Mouse (Mus musculus): ENCODE measurements around the gene Eif4e3.

The Eif4e3 gene

DNA sequence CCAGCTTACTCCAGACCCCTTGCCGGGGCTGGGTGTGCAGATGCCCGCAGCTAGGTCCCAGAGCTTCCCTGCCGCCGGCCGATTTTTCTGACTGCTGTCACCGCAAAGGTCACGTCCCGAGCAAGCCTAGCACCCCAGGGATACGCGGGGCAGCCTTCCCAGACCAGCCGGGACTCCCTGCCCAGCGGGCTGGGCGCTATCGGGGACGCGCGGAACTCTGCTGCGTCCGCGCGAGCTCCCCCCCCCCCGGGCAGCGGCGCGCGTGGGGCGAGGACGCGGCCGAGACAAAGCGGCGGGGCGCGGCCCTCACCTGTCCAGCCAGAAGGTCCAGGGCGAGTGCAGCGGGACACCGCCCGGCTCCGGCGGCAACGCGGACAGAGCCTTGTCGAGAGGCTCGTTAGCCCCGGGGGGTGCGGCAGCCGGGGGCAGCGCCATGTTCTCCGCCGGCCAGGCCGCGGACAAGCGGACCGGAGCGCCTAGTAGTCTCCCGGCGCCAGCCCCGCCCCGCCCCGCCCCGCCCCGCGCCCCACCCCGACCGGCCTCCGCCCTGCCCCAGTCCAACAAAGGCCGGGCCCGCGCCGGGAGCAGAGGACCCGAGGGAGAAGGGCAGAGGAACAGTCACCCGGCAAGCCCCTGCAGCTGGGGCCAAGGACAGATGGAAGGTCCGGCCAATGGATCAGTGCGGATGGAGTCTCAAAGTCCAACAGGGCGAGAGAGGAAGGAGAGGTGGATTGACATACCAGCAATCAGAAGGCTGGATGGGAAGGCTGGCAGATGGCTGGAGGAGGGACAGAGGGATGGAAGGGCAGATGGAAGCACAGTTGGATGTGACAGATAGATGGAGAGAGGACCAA lies at the start of gene Eif4e3, which contains the start of gene Gm20696:
Gene Eif4e3, minus strand, starts transcription at position 454 of the 854 bp plus-strand sequence.
Gene Gm20696, minus strand, starts transcription at position 480 of the 854 bp plus-strand sequence.
- DNase-seq: peak; percentile 87

- DNase-seq: no peak
Measured at GRCm38 (mm10) chr6:99715913-99716312, 49.3 kb upstream of the Eif4e3 start.

DNA sequence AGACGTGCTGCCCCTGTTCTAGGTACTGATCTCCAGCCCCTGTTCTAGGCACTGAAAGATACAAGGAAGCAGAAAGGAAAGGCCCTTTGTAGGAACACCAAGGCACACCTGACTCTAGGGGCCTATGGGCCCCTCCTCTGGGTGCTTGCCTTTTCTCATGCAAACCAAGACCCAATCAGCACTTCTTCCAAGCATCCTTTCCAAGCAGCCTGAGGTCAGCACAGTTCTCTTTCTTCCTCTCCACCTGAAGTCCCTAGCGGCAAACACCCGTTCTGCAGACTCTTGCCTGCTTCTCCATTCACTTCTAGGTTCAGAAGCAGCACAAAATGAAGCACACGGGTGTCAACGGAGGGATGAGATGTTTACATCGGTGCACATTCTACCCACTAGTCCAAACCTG lies 48.6 kb upstream of the Eif4e3 start:
- no peak for DNase-seq

DNA sequence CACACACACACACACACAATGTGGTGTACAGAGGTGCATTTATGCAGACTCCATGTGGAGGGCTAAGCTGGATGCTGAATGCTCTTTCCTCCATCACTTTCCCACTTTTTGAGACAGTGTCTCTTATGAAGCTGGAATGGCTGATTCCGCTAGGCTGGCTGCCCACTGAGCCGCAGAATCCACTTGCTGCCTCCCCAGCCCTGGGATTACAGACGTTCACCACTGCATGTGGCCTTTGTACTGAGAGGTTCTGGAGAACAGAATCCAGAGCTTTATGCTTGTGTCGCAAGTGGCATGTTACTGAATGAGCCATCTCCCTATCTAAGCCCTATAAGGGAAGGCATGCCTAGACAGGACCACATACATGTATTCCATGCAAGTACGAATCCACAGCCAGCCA lies 46.7 kb upstream of the Eif4e3 start:
- DNase-seq: no peak

DNA sequence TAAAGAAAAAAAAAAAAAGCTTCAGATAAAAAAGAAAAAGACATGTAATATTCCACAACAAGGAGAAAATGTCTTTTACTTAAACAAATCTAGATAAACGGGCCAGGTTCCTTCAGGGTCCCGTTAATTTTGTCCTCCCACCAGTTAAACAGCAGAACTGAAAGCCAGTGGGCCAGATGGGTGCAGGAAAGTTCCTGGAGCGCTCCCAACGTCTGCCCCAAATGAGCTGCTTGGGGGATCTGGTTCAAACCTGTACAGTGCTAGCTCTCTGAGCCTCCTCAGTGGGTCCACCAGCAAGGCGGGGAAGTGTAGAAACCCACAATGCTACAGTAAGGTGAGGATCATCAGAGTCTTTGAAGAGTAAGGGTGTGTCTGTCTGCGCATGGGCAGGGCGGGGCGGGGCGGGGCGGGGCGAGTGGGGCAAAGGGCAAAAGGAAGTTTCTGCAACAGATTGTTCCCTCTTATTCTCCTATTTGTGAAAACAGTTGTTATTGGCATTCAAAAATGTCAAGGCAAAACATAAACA lies 45.1 kb upstream of the Eif4e3 start:
- no peak for DNase-seq

DNA sequence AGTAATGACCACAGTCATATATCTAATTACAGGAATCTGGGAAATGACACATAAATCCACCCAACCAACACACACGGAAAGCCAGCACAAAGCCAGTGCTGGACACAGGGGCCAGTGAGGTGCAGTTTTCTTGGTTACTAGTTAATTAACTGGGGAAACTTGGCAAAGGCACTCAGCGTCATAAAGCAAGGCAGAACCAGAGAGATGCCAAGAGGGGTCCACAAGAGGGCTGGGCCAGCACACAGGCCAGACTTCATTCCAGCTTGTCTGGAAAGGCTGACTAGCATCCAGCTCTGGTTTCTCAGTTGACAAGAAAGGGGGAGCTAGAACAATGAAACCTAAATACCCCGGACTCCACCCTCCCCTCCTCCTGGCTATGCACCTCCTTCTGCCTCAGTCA lies 33.9 kb upstream of the Eif4e3 start:
- no peak for DNase-seq

DNA sequence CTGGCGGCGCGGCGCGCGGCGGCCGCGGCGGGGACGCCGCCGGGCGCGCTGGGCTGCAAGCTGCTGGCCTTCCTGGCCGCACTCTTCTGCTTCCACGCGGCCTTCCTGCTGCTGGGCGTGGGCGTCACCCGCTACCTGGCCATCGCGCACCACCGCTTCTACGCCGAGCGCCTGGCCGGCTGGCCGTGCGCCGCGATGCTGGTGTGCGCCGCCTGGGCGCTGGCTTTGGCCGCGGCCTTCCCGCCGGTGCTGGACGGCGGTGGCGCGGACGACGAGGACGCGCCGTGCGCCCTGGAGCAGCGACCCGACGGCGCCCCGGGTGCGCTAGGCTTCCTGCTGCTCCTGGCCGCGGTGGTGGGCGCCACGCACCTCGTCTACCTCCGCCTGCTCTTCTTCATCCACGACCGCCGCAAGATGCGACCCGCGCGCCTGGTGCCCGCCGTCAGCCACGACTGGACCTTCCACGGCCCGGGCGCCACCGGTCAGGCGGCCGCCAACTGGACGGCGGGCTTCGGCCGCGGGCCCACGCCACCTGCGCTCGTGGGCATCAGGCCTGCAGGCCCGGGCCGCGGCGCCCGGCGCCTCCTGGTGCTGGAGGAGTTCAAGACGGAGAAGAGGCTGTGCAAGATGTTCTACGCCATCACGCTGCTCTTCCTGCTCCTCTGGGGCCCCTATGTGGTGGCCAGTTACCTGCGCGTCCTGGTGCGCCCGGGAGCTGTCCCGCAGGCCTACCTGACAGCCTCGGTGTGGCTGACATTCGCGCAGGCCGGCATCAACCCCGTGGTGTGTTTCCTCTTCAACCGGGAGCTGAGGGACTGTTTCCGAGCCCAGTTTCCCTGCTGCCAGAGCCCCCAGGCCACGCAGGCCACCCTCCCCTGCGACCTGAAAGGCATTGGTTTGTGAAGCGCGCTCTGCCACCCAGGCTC lies 26.6 kb upstream of the Eif4e3 start:
- peak; percentile 50 for DNase-seq

DNA sequence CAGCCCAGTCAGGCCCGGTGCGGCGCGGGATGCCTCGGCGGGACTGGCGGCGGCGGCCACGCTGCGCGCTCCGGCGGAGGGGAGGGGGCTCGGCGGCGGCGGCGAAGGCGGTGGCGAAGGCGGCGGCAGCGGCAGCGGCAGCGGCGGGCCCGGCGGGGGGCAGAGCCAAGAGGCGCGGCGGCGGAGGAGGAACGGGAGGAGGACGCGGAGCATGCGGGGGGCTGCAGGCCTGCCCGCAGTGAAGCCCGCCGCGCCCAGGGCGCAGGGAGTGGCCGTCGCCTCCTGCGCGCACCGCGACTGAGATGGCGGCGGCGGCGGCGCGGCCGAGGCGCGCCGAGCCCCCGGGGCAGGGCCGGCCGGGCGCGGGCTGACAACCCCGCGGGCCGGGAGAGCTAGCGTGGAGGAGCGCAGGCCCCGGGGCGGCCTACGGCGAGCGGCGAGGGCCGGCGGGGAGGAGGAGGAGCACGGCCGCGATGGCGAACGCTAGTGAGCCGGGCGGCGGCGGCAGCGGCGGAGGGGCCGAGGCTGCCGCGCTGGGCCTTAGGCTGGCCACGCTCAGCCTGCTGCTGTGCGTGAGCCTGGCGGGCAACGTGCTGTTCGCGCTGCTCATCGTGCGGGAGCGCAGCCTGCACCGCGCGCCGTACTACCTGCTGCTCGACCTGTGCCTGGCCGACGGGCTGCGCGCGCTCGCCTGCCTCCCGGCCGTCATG lies 25.8 kb upstream of the Eif4e3 start, which contains the start of gene Gpr27:
Gene Gpr27, plus strand, starts transcription at position 474 of the 710 bp plus-strand sequence.
- DNase-seq: peak; percentile 49

GRCm38 (mm10) chr6:99691666-99692205 lies 25.2 kb upstream of the Eif4e3 start:
- no peak for DNase-seq

- no peak for DNase-seq
Measured at GRCm38 (mm10) chr6:99688513-99688912, 21.9 kb upstream of the Eif4e3 start.

GRCm38 (mm10) chr6:99684899-99685298 lies 18.3 kb upstream of the Eif4e3 start:
- DNase-seq: no peak

GRCm38 (mm10) chr6:99683974-99684373 lies 17.4 kb upstream of the Eif4e3 start:
- no peak for DNase-seq

DNA sequence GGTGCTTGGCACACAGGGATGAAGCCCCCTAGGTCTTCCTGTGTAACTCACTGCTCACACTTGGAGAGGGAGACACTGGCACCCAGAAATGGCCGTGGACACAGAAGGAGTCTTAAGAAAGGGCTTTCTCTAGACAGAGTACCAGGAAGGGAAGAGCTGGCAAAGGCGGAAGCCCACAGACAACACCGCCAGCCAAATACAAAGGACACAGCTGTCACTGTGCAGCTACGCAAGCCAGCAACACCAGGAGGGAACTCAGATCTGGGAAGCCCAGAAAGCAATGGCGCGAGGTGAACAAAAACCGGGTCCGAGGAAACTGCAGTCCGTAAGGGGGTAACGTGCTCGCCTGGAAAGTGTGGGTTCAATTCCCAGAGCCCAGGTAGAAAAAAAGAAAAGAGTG lies 11.5 kb upstream of the Eif4e3 start:
- DNase-seq: no peak

DNA sequence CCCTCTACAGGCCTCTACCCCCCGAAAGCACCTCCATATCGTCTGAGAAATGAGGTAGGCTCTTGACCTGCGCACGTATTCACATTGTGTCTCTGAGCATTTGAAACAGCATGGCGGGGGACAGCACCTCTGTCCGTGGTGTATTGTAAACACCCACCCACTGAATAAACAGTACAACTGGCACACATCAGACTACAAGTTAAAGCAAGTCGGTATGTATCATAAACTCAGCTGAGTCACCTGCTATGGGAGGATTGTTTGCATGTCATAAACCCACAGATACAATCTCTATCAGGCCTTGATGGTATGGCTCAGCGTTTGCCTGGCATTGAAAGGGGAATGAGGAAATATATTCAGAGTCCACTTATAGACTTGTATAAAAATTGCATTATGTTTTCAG lies 10.8 kb upstream of the Eif4e3 start:
- DNase-seq: no peak

- DNase-seq: no peak
Measured at GRCm38 (mm10) chr6:99674482-99674881, 7.9 kb upstream of the Eif4e3 start.

DNA sequence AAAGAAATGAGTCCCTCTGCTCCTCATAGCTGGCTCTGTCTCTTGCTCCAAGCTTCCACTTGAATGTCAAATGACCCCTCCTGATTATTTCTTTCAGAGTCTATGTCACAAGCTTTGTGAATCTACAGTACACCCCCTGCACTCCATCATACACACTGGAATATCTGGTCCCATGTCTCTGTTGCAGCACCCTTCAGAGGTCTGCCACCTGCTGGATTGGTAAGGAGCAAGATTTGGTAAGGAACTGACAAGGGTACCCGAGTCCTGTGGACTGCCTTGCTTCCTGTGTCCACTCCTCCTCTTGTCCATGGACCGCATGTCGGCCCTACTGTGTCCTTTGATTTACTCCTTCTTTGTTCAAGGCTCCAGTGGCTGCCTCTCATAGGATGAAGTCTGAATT lies 5.2 kb upstream of the Eif4e3 start:
- no peak for DNase-seq

DNA sequence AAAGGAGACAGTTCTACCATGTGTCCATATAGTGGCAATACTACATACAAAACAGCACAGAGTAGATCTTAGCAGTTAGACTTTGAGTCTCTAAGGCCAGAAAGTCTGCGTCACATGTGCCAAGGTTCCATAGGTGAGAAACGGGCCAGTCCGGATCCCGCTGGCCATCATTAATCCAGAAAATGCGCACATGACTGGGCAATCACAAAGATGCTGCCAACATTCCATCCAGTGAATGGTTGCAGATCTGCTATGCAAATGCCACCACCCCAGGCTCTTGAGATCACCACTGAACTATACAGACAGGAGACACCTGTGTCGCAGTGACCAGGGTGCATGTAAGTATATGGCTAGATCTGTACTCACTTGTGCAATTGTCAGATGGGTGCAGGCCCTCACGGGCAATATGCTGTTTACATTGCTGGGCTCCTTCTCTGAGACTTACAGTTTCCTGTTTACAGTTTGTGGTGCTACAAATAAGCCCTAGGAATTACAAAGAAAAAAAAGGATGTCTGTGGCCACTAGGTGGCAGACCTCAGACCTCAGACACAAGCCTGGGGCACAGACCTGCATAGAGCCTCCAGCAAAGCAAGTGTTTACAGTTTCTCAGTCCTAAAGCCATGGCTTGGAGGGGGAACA lies 4.0 kb upstream of the Eif4e3 start:
- DNase-seq: peak; percentile 71

DNA sequence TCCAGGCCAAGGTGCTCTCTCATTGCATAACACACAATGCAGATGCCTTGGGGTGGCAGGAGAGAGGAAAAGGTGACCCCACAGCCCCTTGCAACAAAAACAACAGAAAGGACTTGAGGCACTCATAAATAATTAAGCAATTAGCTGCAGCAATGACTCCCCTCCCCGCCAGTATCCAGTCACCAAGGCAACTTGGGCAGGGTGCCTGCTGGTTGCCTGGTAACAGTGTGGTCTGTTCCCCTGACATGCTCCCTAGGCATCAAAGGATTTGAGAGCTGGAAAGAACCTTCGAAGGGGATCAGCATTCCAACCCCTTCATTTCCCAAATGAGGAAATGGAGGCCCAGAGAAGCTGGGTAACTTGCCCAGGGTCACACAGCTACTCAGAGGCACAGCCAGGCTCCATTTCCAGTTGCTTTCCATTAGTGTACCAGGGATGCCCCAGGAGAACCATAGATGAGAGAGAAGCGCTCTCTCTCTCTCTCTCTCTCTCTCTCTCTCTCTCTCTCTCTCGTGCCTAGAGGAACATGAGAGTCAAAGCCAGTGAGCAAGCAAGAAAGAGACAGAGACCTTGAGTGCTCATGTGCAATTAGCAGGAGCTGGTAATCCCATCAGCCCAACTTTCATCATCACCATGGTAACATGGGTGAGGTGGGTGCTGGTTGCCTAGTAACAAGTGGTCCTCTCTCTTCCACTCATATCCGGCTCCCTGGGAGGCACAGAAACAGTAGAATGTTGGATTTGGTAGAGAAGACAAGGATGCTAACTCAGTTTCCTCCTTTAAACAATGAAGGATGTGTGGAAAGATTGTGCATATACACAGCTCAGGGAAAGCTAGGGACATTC lies 3.1 kb upstream of the Eif4e3 start:
- DNase-seq: no peak

- DNase-seq: no peak
Measured at GRCm38 (mm10) chr6:99667290-99667689, 719 bp upstream of the Eif4e3 start.

GRCm38 (mm10) chr6:99665457-99666317 lies 884 bp downstream of the Eif4e3 start:
- no peak for DNase-seq

All from cerebellum, adult 8-10 months (tissue).